Mouse (Mus musculus): Measurements from ENCODE around the gene Ret. TPM values are rescaled to one million over a fixed set of nuclear protein-coding genes. Genes with fewer than 3 reads are reported as not detected.
A peak's percentile ranks its signal among the peaks of the same experiment; 100 is the strongest.

Gene Ret
- polyA plus RNA-seq, 1 experiment: 1.3 TPM

DNA sequence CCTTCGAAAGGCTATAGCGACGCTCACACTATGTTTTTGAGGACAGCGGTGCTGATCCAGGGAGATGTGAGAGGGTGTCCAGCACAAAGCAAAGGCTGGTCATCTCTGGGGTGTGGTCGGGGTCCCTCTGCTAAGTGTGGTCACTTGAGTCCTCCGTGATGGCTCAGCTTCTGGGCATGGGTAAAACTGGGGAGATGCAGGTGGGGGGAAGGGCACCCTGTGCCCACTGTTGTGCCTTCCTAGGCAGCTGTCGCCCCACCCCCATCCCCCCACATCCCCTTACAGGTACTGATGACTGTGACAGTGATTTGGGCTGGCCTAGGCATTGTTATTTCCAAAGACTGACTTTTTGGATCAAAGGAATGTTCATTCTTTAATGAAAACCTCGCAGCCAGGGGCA, 10.8 kb upstream of the Ret start:
- WGBS: 94% methylated on average over 8 of the region's 8 CpGs
- Histone ChIP-seq H3K27ac (ENCODE audit: control insufficient read depth, insufficient read depth, low read length) (no peak overlapping the region), H3K4me1 (replicated peaks; ENCODE audit: control insufficient read depth, insufficient read depth, low read length) (no peaks in the 10 kb centered on the region), H3K36me3 (ENCODE audit: control insufficient read depth, insufficient read depth, low read length) (no peaks in the 10 kb centered on the region), H3K4me3 (ENCODE audit: control insufficient read depth, insufficient read depth, low read length) (no peak overlapping the region), H3K27me3 (ENCODE audit: control insufficient read depth, insufficient read depth, low read length) (no peaks in the 10 kb centered on the region)
- DNase-seq: no peak
- TF ChIP-seq CTCF (IDR thresholded peaks at IDR 0.05; ENCODE audit: borderline replicate concordance, control insufficient read depth, extremely low read depth, insufficient read depth, low read length, poor library complexity) (no peak), POLR2A (IDR thresholded peaks at IDR 0.05; ENCODE audit: control insufficient read depth, extremely low read depth, insufficient read depth, low read length, poor library complexity) (no peak)

DNA sequence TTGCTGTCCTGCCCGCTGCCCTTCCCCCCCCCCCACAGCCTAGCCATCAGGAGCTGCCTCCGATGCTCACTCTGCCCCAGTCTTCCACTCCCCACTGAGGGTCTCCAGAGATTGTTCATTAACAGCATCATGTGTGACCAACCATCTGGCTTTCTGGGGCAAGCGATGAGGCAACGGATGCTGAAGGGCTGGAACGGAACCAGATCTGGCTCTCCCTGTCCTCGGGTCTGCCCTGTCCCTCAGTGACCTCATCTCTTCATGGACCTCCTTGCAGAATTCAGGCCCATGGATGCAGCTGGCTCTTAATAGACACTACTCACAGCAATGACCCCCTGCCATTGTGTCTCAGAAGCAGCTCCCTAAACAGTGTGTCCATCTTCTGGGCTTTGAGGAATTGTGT, 8.9 kb upstream of the Ret start:
- Histone ChIP-seq H3K36me3 (ENCODE audit: control insufficient read depth, insufficient read depth, low read length) (no peaks in the 10 kb centered on the region), H3K4me1 (replicated peaks; ENCODE audit: control insufficient read depth, insufficient read depth, low read length) (no peaks in the 10 kb centered on the region), H3K27me3 (ENCODE audit: control insufficient read depth, insufficient read depth, low read length) (no peaks in the 10 kb centered on the region), H3K4me3 (ENCODE audit: control insufficient read depth, insufficient read depth, low read length) (no peak overlapping the region), H3K27ac (ENCODE audit: control insufficient read depth, insufficient read depth, low read length) (no peak overlapping the region)
- no peak for DNase-seq
- TF ChIP-seq CTCF (IDR thresholded peaks at IDR 0.05; ENCODE audit: borderline replicate concordance, control insufficient read depth, extremely low read depth, insufficient read depth, low read length, poor library complexity) (no peak), POLR2A (IDR thresholded peaks at IDR 0.05; ENCODE audit: control insufficient read depth, extremely low read depth, insufficient read depth, low read length, poor library complexity) (no peak)
- WGBS: 95% methylated on average over 6 of the region's 6 CpGs

DNA sequence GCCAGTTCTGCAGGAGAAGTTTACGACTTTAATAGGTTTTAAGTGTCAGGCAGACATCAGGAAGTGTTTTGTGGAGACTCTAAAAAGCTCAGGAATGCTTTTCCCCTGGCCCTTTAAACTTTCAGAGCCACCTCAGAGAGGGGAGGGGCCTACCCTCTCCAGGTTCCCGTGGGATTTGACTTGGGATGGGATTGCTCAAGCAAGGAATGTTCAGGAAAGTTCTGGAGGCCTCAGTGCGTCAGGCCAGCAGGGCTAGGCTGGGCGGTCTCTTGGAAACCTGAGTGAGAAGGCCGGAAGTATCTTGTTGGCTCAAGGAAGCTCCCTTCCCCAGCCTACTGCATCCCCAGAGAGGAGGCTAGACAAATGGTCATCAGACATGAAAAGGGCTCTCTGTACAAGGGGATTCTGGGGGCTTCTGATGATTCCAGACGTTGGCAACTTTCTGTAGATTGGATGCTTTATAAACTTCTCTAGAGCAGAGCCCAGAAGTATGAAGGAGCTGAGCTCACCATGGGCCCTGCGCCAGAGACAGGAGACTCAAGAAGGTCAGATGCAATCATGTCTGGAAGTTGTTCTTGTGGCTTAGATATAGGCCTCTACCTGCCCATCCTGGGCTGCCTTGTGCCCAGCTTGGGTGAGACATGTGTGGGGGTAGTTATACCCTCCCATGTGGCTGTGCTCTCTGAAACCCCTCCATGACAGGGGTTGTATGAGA, 7.8 kb upstream of the Ret start:
- TF ChIP-seq CTCF (IDR thresholded peaks at IDR 0.05; ENCODE audit: borderline replicate concordance, control insufficient read depth, extremely low read depth, insufficient read depth, low read length, poor library complexity) (no peak), POLR2A (IDR thresholded peaks at IDR 0.05; ENCODE audit: control insufficient read depth, extremely low read depth, insufficient read depth, low read length, poor library complexity) (no peak)
- Histone ChIP-seq H3K27me3 (ENCODE audit: control insufficient read depth, insufficient read depth, low read length) (no peaks in the 10 kb centered on the region), H3K36me3 (ENCODE audit: control insufficient read depth, insufficient read depth, low read length) (no peaks in the 10 kb centered on the region), H3K27ac (ENCODE audit: control insufficient read depth, insufficient read depth, low read length) (no peak overlapping the region), H3K4me3 (ENCODE audit: control insufficient read depth, insufficient read depth, low read length) (no peak overlapping the region), H3K4me1 (replicated peaks; ENCODE audit: control insufficient read depth, insufficient read depth, low read length) (no peaks in the 10 kb centered on the region)
- WGBS: 67% methylated on average over 7 of the region's 7 CpGs
- no peak for DNase-seq

DNA sequence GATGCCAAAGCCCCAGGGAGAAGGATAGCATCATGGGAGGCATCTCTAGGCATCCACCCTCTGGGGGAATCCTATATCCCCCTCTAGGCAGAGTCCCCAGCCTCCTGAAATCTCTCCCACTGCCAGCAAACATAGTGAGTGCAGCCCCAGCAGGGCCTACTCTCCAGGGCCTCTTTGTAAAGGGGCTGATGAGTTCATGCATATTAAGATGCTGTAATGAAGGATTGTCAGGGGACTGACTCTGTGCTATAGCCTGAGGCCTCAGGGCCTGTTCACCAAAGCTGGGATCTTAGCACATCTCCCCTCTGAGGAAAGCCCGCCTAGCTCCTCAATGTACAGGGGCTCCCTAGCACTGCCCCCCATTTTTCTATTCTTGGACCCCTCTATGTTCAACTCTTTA, 6.6 kb upstream of the Ret start:
- Histone ChIP-seq H3K36me3 (ENCODE audit: control insufficient read depth, insufficient read depth, low read length) (no peaks in the 10 kb centered on the region), H3K27me3 (ENCODE audit: control insufficient read depth, insufficient read depth, low read length) (no peaks in the 10 kb centered on the region), H3K4me3 (ENCODE audit: control insufficient read depth, insufficient read depth, low read length) (no peak overlapping the region), H3K27ac (ENCODE audit: control insufficient read depth, insufficient read depth, low read length) (no peak overlapping the region), H3K4me1 (replicated peaks; ENCODE audit: control insufficient read depth, insufficient read depth, low read length) (no peaks in the 10 kb centered on the region)
- WGBS: 100% methylated on average over 1 of the region's 1 CpGs
- no peak for DNase-seq
- no peak for TF ChIP-seq CTCF (IDR thresholded peaks at IDR 0.05; ENCODE audit: borderline replicate concordance, control insufficient read depth, extremely low read depth, insufficient read depth, low read length, poor library complexity)
- no peak for TF ChIP-seq POLR2A (IDR thresholded peaks at IDR 0.05; ENCODE audit: control insufficient read depth, extremely low read depth, insufficient read depth, low read length, poor library complexity)

DNA sequence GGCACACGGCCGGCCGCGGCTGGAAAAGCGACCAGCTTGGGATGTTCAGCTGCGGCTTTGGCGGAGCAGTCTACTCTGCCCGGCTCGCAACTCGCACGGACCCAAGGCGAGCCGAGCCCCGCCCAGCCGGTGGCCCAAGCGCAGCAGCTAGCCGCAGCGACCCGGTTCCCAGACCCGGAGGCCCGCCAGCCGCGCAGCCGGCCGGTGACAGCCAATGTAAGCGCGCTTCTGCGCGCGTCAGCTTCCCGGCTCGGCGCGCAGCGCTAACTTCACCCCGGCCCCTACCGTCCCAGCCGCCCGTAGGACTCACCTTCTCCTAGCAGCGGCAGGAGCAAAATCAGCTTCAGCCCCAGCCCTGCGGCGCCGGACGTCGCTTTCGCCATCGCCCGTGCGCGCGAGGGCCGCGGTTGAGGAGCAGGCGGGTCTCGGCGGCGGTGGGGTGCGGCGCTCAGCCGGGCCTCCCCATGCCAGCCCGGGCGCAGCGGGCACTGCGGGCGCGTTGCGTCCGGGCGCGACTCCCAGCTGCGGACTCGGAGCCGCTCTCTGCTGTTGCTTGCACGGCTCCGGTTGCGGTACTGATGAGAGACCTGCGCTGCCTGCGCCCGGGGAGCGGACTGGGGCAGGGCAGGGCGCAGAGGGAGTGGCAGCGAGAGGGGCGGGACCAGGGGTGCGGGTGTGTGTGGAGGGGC, 623 bp downstream of the Ret start:
- peaks cover 2% of the 10 kb centered on the region; the same call in 1 of the 2 replicates for H3K27me3 ChIP-seq (ENCODE audit: control insufficient read depth, insufficient read depth, low read length)
- DNase-seq: no peak
- H3K36me3 ChIP-seq (ENCODE audit: control insufficient read depth, insufficient read depth, low read length): no peaks in the 10 kb centered on the region
- no peak for TF ChIP-seq POLR2A (IDR thresholded peaks at IDR 0.05; ENCODE audit: control insufficient read depth, extremely low read depth, insufficient read depth, low read length, poor library complexity)
- no peak for TF ChIP-seq CTCF (IDR thresholded peaks at IDR 0.05; ENCODE audit: borderline replicate concordance, control insufficient read depth, extremely low read depth, insufficient read depth, low read length, poor library complexity)
- WGBS: 1% methylated on average over 84 of the region's 84 CpGs
- 0 out of 2 replicates have a peak overlapping the region, but pooled peaks have one; percentile 5 for H3K4me3 ChIP-seq (ENCODE audit: control insufficient read depth, insufficient read depth, low read length)
- H3K27ac ChIP-seq (ENCODE audit: control insufficient read depth, insufficient read depth, low read length): no peak overlapping the region
- no peaks in the 10 kb centered on the region for H3K4me1 ChIP-seq (replicated peaks; ENCODE audit: control insufficient read depth, insufficient read depth, low read length)

DNA sequence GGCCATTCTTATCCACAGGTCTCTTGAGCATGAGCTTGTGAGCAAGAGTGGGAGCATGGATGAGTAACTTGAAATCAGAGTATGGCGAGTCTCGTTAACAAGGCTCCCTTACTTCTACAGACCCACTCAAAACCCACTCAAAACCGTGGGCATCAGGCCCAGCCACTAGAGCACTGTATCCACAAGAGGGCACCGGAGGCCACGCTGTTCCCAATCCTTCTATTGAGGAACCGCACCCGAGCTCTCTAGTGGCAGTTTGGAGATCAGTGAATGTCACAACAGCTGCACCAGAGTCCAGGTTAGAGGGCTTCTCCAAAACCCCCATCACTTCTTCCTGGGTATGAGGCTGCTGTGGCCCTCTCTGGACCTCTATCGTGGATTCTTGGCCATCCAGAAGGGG, 2.4 kb downstream of the Ret start:
- no peak for DNase-seq
- TF ChIP-seq CTCF (IDR thresholded peaks at IDR 0.05; ENCODE audit: borderline replicate concordance, control insufficient read depth, extremely low read depth, insufficient read depth, low read length, poor library complexity): no peak
- no peak for TF ChIP-seq POLR2A (IDR thresholded peaks at IDR 0.05; ENCODE audit: control insufficient read depth, extremely low read depth, insufficient read depth, low read length, poor library complexity)
- no peak overlapping the region for H3K27ac ChIP-seq (ENCODE audit: control insufficient read depth, insufficient read depth, low read length)
- H3K27me3 ChIP-seq (ENCODE audit: control insufficient read depth, insufficient read depth, low read length): peaks cover 2% of the 10 kb centered on the region; the same call in 1 of the 2 replicates
- WGBS: 28% methylated on average over 8 of the region's 8 CpGs
- H3K4me1 ChIP-seq (replicated peaks; ENCODE audit: control insufficient read depth, insufficient read depth, low read length): no peaks in the 10 kb centered on the region
- H3K4me3 ChIP-seq (ENCODE audit: control insufficient read depth, insufficient read depth, low read length): no peak overlapping the region
- H3K36me3 ChIP-seq (ENCODE audit: control insufficient read depth, insufficient read depth, low read length): no peaks in the 10 kb centered on the region
